Mouse (Mus musculus) retina, postnatal 7 days (tissue): Measurements from ENCODE around the gene Ptpn12.

ENCODE experiments used
- DNase-seq: peaks from one replicate; pipeline ENCODE4 v3.0.0-alpha.2; 2012; ENCODE audit warnings: low read depth, low spot score

The Ptpn12 gene

DNA sequence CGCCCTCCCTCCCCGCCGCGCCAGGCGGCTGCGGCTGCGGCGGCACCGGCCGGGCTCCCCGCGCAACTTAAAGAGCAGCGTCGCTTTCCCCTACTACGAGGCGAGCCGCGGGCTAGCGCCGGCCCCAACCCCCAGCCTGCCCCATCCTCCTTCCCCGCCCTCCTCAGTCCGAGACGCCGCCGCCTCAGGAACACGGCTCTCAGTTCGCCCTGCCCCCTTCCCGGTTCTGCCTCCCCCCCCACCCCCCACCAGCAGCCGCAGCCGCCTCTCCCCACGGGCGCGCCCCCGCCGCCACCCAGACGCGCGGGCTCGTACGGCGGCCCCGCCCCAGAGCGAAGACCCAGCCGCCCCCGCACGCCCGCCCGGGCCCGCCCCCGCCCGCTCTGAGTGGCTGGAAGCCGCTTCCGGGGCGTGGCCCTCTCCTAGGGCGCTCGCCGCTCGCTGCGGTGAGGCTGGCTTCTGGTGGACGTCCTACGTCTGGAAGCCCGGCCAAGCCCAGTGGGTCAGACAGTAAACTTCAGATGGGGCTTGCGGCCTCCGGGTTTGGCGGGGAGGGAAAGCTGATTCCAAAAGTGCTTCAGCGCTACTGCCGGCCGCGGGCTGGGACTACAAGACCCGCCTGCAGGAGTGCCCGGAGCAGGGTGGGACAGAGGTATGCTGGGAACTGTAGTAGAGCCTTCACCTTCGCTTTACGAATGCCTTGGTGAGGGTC lies at the start of gene Ptpn12:
Gene Ptpn12 (minus strand): TSS at position 92 of the 712 bp plus-strand sequence.
- DNase-seq = peak; percentile 84

DNA sequence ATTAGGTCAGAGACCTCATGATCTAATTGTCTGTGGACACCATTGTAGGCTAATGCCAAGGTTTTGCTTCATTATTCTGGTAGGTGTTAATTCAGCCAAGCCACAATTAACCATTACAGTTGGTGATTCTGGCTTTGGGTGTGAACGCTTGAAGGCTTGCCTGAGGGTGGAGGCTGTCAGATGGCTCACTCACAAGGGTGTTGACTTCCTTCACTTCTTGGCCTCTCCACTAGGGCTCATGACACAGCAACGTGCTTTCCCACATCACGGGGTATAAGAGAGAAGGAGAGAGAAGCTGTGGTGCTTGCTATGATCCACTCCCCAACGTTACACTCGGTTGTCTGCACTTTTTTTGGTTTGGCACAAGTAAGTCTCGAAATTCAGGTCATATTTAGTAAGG lies 35.5 kb upstream of the Ptpn12 start:
- no peak for DNase-seq

DNA sequence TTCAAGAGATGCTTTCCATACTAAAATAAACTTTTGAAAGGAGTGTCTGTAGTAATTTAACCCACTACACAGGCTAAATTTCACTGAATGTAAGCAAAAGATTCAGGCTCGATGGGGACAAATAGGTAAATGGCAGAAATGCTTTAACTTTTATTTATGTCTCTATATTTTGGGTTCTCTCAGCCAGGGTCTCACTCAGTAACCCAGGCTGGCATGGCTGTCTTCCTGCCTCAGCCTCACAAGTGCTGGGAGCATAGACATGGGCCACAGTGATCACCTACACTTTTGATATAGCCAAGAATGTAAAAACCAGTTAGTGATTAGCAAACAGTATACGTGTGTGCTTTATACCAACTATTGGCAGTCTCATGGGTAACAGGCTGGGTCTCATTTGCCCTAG lies 1.5 kb upstream of the Ptpn12 start:
- DNase-seq = no peak

DNA sequence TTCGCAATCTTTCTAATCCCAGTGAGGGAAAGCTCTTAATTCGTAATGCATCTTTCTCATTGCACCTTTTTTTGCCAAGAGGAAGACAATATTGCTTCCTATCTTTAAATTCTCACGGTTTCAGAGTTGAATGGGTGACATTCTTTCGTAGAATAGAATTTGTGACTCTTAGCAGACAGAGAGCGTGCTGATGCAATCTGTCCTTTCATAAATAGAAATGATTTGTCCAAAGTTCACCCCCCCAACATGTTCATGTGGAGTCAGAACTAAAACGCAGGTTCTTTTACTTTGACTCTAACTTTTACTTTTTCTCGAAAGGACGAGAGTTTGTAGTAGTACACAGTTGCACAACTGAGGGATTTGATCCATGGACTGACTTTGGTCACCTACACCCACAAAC lies 884 bp upstream of the Ptpn12 start:
- DNase-seq = no peak

DNA sequence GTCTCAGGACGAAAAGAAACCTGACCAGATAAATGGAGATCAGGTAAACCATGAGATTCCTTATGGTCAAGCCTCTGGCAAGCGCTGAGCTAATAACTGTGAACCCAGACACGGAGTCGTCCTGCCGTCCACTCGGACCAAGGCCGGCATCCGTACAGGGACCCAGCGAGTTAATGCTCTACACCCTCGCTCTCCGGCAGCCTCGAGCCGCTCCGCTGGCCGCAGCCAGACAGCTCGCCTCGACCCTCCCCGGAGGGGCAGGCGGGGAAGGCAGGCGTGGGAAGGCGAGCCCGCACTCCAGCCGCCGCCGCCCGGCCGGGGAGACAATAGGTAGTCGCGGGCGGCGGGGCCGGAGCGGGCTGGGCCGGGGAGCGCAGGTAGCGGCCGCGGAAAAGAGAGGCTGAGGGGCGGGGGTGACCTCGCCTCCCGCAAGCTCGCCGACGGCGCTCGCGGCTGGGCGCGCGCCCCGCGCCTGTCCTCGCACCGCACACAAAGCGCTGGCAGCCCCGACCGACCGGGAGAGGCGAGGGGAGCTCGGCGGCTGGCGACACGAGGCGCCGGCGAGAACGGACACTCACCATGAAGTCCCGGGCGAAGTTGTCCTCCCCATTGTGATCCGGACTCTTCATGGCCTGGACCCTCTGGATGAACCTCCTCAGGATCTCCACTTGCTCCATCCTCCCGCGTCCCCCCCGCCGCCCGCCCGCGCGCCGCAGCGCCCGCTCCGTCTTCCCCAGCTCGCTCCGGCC lies 466 bp downstream of the Ptpn12 start:
- DNase-seq = peak; percentile 35

DNA sequence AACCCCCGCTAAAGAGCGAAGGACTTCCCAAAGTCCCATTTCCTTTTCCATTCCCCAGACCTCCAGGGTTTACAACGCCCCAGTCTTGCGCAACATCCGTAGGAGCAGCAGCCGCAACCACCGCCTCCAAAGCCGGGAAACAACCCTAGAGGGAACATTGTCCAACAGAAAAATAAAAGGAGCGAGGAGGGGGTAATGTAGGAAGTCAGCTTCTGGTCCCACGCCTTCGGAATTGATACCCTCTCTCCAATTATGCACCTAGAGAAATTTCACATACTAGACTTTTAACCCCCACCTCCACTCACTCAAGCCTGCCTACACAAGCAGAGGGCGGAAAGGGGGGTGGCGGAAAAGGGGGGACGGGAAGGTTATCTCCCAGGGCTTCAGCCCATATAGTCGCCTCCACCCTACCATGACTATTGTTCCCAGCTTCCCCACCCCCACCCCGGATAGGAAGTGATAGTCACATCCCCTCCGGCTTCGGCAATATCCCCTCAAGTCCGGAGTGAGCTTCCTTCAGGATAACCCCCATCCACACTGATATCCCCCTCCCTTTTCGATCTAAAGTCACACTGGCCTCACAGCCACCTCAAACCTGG lies 1.1 kb downstream of the Ptpn12 start:
- DNase-seq = no peak

DNA sequence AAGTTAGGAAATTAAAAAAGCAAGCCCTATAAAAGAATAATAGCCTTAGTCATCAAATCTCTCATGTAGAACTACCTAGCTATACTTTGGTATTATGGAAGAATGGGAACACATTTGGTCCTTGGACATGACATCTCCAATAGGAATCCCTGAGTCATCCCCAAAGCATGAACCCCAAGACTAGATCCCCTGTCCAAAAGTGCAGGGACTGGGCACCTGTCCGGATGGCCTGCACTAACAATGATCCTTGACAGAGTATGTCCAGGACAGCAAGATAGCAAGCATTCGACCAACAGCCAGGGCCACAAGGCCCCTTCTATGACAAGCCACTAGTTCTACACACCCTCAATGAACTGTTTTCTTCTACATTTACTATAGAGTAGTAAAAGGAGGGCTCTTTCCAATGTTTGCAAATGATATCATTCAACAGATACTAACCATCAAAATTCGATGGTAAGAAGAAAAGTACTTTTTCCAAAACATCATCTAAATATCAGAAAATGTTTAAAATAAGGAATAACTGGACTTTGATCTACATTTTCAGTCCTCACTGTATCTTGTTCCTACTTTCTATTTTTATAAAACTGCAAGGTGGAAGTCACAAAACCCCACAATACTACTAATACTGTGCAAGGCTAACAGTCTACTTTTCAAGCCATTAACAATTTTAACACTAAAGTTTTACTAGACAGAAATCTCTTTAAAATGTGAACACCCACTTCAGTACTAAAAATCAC lies 2.0 kb downstream of the Ptpn12 start:
- no peak for DNase-seq

DNA sequence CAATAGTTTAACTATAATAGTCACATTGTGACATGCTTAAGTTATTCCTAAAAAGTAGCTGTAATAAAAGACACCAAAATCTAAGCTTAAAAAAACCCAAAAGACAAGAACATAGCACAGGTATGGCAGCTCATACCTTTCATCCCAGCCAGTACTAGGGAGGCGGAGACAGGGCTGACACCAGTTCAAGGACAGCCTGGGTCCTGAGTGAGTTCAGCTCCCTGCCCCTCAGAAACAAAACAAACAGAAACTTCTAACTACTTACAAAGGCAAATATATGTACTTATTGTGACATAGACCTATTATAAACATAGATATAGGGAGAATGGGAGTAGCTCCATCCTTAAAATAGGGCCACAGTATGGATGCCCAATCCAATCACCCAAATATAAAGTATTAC lies 3.2 kb downstream of the Ptpn12 start:
- DNase-seq = no peak

DNA sequence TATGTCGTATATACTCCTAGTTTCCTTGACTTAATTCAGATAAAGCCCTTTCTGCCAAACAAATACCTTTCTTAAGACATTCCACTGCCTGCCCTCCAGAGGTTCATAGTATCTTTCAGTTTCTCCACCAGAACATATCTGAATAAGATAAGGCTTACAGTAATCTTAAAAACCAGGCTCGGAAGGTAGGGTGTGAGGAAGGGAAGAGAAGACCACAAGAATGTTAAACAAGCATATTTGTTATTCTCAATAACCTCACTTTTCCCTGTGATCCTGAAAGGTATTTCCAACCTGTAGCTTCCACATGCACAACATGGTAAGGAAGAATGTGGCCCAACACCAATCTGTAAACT lies 5.0 kb downstream of the Ptpn12 start:
- DNase-seq = no peak

DNA sequence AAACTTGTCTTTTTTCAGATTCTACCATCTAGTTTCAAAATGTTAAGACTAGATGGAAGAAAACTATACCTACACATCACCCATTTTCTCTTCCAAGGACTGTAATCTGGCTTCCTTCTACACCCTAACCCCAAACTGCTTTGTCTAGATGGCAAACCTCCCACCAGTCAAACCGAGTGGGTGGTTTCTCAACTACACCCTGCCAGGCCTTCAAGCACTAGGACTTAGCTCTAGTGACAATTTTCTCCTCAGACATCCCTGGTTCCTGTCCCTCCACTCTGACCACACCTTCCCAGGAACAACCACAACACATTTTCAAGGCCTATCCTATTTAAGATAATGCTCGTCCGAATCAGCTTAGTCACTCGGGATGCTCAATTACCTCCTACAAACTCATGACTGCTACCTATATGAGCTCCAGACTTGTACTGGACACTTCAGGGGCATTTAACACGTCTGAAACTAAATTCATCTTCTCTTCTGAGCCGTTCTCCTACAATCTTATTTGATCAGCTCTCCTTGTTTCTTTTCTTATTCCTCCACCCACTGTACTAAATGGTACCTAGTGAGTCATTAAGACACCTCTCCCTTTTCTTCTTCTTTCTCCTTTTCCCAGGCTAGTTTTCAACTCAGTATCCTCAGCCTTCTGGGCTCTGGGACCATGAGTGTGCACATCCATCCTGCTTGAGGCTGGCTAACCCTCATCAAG lies 5.5 kb downstream of the Ptpn12 start:
- no peak for DNase-seq

DNA sequence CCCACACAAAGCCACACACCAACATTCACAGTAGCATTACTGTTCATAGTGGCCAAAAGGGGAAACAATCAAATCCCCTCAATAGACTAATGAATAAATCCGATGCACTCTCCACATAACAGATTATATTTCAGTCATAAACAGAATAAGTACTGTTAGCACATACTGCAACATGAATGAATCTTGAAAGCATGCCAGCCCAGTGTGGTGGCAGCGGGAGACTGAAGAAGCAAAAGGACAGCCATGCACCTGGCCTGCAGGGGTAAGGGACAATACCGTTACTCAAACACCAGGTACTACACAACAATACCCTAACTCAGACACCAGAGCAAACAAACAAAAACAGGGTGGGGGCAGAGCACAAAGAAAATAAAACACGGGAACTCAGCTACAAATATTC lies 6.7 kb downstream of the Ptpn12 start:
- no peak for DNase-seq

DNA sequence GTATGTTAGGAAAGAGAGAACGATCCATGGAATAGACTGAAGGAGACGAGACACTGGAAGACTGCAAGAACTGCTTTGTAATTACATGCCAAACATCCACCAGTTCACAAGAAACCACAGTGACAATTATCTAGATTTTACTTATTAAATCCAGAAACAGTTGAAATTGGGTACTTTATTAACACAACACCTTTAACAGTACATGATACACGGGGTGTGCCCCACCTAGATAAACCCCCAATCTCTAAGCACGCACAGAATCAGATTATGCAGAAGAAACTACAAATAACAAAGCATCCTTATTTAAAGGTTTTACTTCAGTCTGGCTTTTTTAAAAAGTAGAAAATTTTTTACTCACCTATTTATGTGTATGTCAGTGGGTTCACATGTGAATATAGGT lies 8.6 kb downstream of the Ptpn12 start:
- no peak for DNase-seq

DNA sequence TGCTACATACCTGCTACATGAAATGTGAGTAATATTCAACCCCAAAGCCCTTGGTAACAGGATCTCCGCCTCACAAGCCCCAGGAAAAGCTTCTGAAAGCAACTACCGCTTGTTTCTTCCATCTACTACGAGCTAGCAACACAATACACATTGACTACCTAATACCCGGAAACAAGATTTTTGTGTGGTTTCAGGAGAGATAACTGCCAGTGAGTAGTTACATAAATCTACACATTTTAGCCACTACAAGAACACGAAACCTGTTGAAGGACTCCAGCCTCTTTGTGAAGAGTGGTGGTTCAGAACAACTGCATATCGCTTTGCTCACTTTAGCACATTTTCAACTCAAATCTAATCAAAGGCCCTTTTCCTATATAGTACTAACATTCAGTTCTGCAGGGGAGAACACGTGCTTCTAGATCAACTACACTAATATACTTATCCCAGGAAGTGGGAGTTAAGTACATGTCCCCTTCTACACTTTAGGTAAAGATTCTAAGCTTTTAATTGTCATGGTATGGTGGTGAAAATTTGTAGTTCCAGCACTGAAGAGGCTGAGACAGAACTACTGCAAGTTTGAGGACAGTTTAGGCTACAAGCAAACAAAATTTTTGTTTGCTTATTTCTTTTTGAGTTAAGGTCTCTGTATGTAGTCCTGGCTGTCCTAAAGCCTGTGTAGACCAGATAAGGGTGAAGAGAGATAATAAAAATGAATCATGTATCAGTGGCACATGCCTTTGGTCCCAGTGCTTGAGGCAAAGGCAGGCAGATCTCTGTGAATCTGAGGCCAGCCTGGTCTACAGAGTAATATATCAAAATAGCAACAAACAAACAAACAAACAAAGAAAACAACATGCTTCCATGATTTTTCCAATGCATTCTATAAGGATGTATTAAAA lies 9.3 kb downstream of the Ptpn12 start:
- DNase-seq = no peak

DNA sequence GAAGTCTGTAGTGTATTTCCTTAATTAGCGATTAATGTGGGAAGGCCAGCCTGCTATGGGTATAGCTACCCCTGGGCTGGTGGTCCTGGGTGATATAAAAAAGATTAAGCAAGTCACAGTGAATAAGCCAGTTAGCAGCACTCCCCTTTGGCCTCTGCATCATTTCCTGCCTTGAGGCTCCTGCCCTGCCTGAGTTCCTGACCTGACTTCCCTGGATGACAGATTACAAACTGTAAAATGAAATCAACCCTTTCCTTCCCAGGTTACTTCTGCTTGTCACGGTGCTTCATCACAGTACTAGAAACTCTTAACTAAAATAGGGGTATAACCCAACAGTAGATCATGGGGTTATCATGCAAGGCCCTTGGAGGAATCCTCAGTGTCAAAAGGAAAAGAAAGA lies 10.2 kb downstream of the Ptpn12 start:
- DNase-seq = no peak

DNA sequence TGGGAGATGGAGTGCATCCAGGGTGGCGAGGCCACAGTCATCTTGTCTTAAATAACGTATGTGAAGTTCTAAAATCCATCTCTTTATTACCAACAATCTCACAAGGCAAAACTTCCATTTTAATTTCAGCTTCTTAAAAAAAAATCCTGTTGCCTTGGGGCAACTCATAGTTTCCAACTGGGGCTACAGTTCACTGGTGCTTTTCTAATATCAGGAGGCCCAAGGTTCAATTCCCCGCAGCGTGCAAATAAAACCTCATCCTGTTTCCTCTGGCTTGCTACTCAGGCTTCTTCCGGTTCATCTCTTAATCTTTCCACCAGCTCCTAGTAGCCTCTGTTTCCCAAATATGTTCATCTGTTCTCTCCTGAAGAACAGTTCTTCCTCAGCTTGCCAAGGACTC lies 17.6 kb downstream of the Ptpn12 start:
- DNase-seq = no peak

DNA sequence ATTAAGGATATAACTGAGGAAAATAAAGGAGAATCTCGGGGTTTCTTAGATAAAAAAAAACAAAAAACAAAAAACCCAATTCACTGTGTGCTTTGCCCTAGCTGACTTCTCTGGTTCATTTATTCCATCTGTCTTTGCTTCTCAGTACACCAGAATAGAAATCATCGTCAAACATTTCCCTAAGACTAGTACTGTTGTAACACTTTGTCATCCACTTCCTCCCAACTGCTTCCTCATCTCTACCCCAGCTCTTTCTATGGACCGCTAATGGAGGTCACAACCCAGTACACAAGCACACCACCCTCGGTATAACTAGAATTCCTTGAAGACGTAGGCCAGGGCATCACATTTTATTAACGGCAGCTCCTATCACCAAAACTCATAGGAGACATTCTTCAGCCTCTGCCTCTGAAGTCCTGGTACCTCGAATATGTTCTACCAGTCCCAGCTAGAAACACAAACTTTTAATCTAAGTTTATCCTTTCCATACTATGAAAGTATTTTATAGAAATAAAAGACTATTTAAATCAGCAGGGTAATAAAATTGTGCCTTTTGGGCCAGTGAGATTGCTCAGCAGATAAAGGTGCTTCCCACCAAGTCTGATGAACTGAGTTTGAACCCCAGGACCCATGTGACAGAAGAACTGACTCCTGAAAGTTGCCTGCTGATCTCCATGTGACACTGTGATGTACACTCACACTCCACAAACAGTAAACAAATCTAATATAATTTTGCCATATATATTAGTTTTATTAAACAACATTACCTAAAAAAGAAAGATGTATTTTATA lies 19.8 kb downstream of the Ptpn12 start:
- no peak for DNase-seq

DNA sequence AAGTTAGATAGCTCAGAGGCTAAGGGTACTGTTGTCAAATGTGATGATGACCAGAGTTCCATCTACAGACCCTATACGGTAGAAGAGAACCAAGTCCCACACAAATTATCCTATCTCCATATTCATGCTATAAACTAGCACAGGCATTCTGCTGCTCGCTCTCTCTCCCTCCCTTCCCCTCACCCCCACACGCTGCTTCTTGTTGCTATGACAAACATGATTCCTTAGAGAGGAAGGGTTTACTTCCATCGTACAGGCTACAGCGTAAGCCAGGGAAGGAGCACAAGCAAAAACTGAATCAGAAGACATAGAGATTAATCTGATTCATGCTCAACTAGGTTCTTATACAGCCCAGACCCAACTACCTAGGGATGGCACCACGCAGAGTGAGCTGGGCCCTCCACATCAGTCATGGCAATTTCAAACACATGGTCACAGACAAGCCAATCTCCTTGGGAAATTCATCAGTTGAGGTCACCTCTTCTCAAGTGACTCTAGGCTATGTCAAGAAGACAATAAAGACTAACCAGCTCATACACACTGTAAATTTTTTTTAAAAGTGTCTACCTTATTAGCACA lies 21.2 kb downstream of the Ptpn12 start:
- DNase-seq = no peak

DNA sequence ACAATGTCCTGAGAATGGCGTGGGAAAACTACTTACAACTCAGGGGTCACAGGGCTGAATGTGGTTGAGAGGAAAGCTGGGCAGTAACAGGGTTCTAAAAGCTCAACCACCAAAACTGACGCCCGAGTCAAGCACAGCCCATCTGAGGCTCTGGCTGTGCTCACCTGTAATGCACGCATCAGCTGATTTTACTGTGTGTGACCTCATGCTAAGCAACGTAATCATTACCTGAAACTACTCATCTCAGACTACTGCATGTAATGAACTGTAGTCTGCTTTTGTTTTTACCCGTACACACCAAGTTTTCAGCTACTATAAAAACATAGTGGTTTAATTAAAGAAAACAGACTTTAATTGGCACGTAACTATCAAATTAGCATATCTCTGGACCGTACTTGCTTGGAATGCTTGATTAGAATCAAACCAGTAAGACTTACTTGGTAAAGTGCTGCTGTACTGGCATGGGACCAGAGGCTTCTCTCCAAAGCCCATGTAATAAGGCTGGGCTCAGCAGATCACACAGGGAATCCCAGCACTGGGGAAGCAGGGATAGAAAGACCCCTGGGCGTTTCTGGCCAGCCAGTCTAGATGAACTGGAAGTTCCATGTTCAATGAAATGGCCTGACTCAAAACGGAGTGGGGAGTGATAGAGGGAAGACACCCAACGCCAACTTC lies 22.2 kb downstream of the Ptpn12 start:
- no peak for DNase-seq

DNA sequence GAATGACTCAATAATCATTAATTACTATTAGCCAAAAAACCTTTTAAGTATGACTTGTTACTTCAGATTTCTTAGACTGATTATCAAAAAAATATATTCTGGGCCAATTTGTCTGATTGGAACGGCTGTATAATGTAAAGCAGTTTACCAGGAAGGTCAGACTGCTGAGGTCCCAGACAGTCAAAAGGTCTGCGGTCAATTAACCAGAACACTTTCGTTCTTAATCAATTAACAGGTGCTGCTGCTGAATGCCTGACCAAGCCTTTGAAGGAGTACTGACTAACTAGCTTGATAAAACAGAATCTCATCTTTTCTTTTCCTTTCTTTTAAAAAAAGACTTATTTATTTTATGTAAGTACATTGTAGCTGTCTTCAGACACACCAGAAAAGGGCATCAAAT lies 23.1 kb downstream of the Ptpn12 start:
- no peak for DNase-seq
